Mouse (Mus musculus) heart, adult 2 months (tissue): ENCODE data around the gene Tex2.

Experiments used
- CTCF ChIP-seq: fragments of 200-600 bp; IDR thresholded peaks from 2 replicates; pipeline ENCODE4 v1.8.1; 2022; ENCODE audit warnings: antibody characterized with exemption, mild to moderate bottlenecking, moderate library complexity
- POLR2A ChIP-seq: fragments of 200-500 bp; IDR thresholded peaks from 2 replicates; pipeline ENCODE4 v1.6.1; 2011; ENCODE audit warnings: mild to moderate bottlenecking, low read depth, low read length, control low read depth; ENCODE audit not compliant: insufficient read depth

DNA sequence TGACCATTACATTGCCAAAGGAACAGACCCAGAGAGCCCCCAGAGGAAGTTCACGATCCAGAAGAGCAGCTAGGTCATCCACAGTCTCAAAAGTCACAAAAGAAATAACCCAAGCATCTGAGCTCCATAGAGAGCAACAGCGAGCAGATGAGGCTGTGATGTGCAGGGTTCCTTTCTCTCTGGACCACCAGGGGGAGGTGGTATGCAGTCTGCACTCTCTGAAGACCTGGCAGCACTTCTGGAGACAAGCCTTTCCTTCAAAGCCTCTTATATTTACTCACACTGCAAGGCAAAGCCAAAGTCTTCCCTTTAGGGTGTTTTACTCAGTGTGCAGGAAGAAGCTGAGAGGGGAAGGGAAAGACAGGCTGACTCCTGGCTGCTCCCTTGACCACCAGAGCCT lies 100.1 kb downstream of the Tex2 start:
- TF ChIP-seq POLR2A: no peak
- TF ChIP-seq CTCF: peak; percentile 79
